Mouse (Mus musculus): ENCODE data around the gene Tgfbrap1.
"Not testable (repeated sequence)": the region's sequence is repeated elsewhere in the genome, so short reads cannot be mapped to it uniquely, and the experiment has no call there.

Gene Tgfbrap1

GRCm38 (mm10) chr1:43036014-43036413 is 62.4 kb downstream of the Tgfbrap1 start:
- no peak for DNase-seq (ENCODE audit: low read depth in 2 of 2, low spot score in 2 of 2)

DNA sequence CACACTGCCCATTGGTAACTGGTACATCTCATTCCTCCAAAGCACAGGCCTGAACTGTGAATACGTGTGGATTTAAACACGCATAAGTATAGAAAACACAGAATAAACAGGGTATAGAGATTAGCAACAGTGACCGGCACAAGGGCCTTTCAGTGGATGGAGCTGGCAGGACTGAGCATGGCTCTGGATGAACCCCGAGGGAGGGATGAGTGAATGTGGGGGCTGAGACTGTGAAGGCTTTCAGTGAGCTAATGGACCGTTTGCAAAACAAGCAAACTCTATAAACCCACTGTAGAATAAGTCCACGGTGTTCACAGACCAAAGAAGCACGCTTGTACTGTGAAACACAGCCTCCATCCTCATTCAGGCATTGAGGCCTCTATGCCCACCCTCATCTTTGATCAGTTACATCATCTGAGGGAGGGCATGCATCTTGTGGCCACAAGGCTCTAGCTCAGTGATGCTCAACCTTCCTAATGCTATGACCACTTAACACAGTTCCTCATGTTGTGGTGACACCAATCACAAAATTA is 83.2 kb downstream of the Tgfbrap1 start:
- not testable (repeated sequence) for DNase-seq (ENCODE audit: low read depth in 2 of 2, low spot score in 2 of 2)

DNA sequence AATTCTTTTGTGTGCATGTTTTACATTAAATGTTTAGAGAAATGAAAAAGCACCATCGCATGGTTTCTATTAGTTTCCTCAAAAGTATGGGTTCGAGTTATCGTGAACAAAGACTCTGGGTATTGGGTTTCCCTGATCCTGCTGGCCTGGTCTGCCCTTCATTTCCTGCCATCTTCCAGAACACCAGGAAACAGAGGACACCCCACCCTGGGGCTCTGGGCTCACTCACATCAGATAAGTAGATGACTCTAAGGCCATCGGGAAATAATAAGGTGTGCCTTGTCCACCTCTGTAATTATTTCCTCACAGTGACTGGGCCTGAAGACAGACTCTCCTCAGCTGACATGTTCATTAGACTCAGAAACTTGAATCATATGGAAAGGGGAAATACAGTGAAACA is 88.0 kb downstream of the Tgfbrap1 start:
- DNase-seq (ENCODE audit: low read depth in 2 of 2, low spot score in 2 of 2): no peak

DNA sequence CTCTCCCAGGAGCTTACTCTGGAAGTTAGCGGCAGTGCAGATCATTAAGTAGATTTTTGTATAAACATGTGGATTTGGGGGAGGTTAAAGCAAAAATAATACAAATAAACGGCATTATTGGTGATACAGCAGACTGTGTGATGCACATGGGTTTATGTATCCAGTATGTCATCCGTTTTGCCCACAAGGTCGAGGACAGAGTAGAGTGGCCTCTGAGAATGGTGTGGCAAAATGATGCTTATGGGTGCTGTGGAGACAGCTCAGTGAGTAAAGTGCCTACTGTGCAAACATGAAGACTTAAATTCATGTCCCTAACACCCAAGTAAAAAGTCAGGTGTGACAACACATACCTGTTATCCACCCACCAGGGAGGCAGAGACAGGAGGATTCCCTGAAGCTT is 91.9 kb downstream of the Tgfbrap1 start:
- DNase-seq (ENCODE audit: low read depth in 2 of 2, low spot score in 2 of 2): no peak

GRCm38 (mm10) chr1:43006051-43006514 is 92.4 kb downstream of the Tgfbrap1 start:
- DNase-seq (ENCODE audit: low read depth in 2 of 2, low spot score in 2 of 2): no peak
